Mouse (Mus musculus): ENCODE data around the gene Rasa3.

The Rasa3 gene

DNA sequence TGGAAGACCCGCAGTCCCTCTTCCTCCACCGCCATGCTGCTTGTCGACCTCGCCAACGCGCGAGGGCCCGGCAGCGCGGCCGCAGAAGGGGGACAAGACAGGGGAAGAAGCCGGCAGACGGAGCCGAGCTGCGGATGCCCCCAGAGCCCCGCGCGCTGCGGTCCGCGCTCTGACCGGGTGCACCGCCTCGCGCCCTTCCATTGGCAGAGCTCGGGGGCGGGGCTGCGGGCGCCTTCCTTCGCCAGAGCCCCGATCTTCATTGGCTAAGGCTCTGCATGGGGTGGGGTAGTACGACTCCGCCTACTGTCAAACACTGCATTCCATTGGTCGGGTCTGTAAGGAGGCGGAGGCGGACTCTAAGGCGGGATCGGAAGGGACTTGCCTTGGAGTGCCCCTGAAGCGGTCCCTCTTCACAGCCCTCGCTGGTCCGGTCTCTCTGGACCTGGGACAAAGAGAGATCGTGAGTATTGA is at the start of gene Rasa3:
Gene Rasa3, minus strand, starts transcription at position 191 of the 471 bp plus-strand sequence.
- DNase-seq = peak; percentile 97 to 98

DNA sequence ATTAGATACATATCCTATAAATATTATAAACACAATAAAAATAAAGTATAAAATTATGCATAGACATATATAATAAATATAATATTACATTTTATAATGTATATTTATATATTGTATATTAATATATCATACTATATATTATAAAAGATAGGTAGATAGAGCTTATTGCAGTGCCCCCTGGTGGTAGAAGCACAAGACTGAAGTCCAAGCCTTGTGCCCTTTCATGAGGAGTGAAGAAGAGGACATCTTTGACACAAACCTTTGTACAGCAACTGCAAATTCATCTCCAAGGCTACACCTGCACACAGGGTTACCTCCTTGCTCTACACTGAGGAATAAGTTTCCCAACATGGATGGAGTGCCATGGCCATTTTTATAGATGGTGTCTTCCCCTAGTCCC is 48.3 kb upstream of the Rasa3 start:
- peak; percentile 28 to 38 for DNase-seq

DNA sequence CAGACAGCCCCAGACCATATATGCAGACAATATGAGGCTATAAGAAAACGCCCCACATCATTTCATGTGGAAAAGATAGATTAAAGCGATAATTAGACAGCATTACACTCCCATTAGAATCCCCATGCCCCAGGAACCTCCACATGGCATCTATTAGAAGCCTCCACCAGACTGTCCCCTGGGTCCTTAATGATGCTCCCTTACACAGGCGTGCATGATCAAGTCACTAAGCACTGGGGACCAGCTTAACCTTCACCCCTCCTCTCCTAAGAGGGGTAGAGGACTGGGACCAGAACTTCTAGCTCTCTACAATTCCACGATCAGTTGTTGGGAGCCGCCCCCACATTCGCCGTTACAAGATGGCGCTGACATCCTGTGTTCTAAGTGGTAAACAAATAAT is 41.6 kb upstream of the Rasa3 start:
- DNase-seq = no peak

DNA sequence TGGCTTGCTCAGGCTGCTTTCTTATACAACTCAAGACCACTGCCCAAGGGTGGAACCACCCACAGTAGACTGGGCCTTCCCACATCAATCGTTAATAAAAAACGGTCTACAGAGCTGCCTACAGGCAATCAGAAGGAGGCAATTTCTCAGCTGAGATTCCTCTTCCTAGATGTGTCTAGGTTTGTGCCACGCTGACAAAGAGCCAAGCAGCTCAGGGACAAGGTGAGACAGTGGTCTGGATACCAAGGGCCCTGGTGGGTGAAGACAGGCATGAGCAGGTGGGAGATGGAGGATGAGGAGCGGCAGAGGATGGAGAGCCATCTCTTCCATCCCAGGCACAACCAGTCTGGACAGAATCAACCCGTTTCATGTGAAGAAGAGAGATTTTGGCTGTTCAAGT is 31.1 kb upstream of the Rasa3 start:
- no peak for DNase-seq

DNA sequence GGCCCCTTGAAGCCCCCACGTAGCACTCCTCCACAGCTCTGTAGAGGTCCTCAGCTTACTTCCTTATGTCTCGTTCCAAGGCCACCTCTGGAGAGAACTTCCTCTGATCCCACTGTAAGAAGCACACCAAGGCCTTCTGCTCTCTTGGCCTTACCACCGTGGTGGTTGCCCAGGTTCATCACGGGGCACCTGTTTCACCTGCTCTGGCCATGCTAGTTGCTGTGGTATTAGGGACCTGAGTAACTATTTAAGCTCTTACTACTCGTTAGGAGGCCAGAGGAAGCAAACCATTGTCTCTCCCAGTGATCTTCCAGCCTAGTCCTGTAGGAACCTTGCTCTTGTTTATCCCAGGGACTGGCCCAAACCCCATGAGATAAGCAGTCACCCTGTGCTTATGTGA is 29.5 kb upstream of the Rasa3 start:
- DNase-seq = no peak

DNA sequence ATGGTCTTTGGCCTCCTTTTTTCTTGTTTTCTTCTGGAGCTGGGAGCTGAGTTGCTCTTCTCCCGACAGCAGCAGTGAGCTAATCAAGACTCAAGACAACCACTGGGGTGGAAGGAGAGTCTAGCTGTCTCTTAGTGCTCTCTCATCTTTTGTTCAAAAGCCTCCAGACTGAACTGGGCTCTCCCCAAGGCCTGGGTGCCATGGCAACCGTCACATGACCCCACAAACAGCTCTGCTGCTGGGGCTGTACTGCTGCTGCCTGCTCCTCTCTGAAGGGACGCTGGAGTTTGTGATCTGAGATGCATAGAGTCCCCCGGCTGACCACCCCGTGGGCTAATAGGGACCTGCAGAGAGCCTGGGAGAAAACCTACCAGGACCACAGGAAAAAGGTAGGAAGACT is 28.3 kb upstream of the Rasa3 start, which contains the start of gene Cfap97d2:
Gene Cfap97d2, plus strand, starts transcription at position 222 of the 400 bp plus-strand sequence.
- DNase-seq = peak in 1 of 2 experiments; percentile 23

DNA sequence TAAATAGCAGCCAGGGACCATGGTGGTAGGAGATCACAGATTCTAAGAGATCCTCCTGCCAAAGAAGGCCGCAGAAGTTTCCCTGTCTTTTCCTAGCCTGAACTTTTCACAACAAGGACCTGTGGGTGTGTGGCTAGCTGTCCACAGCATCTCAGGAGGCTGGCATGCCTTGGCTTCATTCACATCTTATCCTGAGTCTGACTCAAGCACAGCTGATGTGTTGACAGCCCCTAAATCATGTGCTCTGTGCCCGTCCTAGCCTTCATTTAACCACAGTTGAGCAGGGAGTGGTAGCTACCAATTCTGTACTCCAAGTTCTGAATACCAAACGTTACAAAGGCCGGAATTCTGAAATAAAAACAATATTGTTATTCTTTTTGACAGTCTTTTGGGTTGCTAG is 26.9 kb upstream of the Rasa3 start:
- DNase-seq = no peak

DNA sequence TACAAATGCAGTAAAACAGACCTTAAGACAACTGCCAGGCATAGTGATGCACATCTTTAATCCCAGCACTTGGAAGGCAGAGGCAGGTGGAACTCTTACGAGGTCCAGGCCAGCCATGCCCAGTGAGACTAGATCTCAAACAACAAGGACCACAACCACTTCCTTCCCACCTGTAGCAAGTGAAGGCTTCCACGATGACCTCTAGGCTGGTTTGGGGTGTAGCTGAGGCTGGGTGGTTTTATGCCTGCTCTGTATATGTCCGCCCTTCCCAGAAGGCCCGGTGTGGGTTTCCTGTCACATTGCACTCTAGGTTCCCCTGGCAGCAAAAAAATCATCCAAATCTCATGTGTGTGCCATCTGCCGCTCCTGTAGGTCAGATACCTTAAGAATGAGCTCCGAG is 26.4 kb upstream of the Rasa3 start:
- no peak for DNase-seq

DNA sequence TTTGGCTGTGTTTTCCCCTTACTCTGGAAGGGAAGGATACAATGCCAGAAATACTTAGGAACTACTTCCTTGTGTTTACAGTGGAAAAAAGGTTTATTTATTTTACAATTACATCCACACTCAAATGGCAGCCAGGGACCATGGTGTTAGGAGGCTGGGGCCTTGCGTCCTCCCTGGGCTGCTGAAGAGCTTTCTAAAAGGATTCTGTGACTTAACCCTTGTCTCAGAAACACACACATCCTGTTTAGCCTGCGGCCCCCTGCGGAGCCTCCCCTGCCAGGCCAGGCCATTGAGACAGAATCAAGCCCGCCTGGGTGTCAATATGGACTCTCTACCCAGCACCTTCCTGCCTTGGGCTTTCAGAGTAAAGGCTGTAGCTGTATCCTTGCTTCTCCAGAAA is 25.4 kb upstream of the Rasa3 start:
- DNase-seq = no peak

DNA sequence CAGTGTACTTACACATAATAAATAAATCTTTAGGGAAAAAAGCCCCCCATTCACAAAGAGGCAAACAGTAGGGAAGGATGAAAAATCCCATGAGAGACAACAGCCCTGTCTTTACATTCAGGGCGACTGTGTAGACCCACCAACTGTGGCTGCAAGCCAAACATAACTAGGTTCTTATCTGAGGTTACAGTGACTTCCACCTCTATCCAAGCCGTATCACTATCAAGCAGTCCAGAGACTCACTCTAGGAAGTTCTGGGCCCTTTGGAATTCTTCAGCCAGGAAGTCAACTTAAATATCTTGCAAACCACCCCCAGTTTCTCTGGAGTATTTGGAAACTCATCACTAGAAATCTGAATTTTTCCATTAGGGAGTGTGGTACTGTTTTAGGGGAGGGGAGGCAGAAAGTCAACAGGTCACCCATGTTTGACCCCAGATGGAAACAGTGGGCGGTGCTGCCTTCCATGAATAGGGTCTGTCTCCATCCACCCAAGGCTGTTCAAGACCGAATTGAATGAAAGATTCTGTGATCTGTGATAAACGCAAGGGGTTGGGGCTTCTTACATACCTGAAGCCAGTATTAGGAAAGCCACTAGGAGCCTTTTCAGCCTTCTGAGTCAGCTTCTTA is 22.0 kb upstream of the Rasa3 start:
- no peak for DNase-seq

DNA sequence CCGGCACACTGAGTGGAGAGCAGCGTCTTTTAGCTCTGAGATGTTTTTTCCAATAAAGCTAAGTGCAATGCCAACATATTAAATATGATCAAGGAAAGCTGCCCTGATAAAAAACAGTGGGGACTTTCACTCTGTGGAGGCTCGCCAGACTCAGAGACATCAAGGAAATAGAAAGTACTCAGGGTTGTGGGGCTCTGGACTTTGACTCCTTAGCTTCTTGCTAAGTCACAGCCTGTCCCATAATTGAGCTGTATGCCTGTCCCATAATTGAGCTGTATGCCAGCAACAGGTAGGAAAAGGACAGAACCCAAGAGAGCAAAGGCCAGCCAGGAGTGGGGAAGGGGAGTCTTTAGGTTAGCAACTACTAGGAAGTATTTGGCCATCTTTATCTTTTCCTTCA is 20.9 kb upstream of the Rasa3 start:
- DNase-seq = no peak

DNA sequence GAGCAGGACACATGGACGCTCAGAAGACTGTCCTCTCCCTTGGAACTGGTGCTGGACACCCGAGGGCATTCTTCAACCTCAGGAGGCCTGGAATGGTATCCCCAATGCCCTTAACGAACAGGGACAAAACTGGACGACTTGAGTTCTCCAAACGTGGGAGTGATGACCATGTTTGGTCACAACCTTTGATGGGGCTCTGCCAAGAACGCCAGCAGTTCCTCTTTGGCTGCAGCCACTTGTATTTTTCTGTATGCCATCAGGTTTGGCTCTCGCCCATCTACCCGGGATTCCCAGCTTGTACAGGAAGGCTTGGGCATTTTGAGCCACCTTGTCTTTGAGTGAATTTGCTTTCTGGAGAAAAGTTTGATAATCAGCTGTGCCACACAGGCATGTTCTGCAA is 20.3 kb upstream of the Rasa3 start:
- DNase-seq = peak; percentile 52 to 55

DNA sequence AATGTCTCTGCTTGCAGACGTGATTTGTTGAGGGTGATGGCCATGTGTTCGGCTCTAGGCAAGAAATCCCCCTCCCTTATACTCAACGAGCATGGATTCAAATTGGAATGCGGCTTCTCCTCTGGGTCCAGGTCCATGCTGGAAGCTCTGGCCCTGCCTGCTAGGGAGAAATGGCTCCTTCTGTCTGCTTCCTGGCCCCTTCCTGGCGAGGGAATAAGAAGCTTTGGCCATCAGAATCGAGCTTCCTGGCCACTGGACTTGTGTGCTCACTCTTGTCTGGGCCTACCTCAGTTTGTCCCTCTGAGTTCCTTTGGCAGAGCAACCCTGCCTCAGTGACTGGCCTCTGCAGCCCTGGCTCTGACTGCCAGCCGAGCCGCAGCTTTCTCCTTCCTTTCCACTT is 19.8 kb upstream of the Rasa3 start:
- DNase-seq = no peak

DNA sequence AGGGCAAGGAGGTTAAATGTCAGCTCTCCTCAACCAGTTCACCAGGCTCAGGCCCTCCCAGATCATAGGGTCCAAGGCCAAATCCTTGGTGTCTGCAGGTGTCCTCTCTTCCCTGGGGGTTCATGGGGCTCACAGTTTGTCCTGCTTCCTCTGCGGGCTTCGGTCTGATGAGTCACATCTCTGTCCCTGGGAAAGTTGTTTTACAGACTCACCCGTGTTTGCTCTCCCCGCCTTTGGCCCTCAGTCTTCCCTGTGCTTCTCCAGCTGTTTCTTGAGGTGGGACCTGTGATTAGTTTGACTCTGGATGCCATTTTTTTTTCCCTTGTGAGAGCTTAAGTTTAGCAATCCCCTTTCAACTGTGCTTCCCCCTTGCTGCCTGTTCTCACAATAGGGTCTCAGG is 18.8 kb upstream of the Rasa3 start:
- no peak for DNase-seq

DNA sequence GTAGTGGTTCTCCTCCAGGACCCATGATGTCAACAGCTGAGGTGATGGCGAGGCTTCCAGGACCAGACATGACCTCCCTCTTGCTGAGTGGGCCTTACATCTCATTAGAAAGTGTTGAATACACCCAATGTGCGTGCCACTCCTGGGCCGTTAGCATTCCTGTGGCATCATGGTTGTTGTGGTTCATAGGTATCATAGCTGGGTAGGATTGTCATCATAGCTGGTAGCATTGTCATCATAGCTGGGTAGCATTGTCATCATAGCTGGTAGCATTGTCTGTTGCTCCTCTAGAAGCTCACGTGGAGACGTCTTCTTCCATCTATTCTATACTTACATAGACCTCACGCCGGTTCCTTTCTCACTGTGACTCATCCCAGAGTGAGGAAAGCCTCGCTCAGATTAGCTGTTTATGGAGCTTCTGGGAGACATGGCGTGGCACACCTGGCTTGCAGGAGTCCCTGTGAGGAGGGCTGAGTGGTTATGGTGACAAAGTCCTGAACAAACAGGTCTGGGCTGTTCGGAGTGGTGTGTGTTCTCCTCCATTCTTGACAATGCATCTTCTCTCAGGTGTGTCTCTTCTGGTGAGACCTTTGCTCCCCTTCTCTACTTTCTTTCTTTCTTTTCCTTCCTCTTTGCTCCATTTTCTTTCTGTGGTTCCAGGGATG is 17.9 kb upstream of the Rasa3 start:
- DNase-seq = no peak

DNA sequence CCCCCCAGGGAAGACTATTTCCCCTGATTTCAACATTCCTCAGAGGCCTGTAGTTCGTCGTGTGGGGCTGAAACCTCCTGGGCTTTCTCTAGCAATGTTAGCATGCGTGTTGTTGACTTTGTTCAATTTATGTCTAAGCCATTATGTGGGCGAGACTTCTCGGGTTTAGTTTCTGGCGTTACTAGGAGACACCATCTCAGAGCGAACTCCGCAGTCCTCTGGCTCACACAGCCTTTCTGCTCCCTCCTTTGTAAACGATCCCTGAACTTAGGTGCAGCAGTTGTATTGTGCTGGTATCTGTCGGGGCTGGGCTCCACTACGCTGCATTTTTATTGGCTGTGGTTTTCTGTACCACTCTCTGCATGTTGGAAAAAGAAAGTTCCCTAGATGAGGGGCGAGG is 17.3 kb upstream of the Rasa3 start:
- DNase-seq = no peak

DNA sequence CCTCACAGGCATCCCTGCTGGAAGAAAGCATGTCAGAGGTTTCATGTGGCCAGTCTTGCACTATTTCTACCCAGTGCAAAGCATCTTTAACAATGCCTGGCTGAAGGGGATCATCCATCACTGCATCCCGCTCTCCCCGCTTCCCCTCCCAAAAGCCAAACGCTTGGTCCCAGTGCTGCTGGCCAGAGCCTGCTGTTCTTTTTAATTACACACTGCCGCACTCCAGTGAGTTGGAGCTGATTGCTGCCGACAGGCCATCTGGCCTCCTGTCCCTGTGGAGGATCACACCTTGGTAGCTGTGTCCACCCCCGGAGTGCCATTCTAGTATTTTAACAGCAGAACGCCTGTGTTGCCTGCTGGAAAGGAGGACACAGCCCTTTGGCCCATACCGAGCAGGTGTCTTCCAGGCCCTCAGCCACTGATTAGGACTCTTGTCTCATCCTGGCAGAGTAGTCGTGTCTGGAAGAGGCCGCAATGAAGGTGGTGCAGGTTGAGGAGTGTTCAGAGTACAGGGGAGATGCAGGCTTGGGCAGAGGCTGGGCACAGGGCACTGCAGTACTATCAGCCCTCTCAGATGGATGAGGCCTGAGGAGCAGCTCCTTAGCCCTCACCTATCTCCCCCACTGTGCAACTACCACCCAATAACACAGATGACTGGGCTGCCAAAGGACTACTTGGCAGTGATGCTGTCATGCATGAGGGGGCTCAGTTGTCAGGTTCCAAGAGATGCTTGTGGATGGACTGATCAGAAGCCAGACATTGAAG is 15.1 kb upstream of the Rasa3 start:
- DNase-seq = no peak

DNA sequence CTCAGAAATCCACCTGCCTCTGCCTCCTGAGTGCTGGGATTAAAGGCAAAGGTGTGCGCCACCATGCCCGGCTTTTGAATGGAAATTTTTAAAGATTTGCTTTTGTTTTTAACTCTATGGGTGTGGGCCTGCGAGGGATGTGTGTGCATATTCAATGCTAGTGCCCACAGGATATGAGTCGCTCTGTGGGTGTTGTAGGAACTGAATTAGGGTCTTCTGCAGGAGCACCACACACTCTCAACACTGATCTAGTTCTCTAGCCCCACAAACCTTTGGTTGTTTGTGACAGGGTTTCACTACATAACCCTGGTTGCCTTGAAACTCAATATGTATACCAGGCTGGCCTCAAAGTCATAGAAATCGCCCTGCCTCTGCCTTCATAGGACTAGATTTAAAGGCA is 11.9 kb upstream of the Rasa3 start:
- DNase-seq = no peak

DNA sequence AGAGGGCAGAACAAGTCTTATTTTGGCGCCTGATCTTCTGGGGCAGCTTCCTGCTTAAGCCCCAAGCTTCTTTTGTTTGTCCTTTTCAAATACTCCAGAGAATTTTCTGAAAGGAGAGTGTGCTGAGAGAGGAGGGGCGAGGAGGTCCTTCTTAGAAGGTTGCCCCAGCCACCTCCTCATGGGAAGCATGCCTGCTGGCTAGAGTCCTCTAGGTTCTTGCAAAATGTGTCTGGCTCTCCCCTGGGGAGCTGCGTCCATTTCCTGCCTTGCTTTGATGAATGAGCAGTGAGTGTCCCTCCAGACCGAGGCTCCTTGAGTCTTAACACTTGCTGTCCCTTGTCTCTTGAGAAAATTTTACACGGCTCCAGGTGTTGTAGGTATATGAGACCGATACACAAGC is 11.1 kb upstream of the Rasa3 start:
- DNase-seq = peak; percentile 79 to 83

DNA sequence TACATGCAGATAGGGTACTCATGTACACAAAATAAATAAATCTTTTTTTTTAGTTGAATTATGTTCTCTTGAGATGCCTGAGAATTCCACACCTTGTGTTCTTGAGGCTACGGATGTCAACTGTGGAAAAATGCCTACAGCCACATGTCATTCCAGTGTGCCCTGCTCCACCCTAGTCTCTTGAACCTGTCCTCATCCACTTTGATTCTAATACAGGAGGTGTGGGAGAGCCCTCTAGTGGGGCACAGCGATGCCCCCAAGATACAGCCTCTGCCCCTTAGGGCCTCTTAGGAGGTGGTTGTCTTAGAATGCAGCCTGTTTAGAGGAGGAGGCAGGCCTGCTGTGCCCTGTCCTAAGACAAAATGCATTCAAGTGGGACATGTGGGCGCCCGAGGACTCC is 10.5 kb upstream of the Rasa3 start:
- DNase-seq = peak in 1 of 2 experiments; percentile 37

DNA sequence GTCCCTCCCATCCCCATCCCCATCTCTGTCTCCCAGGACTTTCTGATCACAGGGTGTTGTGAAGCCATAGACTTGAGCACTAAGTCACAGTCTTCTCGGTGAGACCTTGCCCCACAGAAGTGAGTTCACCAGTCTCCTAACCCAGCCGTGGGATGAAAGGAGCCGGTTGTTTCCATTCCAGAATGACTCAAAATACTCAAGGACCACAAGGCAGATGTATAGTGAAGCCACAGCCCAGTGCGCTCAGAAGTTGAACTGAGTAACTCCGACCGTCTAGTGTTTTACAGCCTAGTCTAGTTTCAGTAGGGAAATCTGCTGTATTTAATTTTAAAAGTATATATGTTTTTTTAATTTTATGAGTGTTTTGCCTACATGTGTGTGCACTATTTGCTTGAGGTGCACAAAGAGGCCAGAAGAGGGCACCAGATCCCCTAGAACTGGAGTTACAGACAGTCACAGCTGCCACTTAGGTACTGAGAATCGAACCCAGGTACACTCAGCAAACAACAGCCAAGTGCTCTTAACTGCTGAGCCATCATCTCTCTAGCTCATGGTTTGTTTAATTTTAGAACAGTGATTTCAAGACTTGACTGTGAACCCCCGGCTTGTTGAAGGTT is 9.8 kb upstream of the Rasa3 start:
- no peak for DNase-seq

DNA sequence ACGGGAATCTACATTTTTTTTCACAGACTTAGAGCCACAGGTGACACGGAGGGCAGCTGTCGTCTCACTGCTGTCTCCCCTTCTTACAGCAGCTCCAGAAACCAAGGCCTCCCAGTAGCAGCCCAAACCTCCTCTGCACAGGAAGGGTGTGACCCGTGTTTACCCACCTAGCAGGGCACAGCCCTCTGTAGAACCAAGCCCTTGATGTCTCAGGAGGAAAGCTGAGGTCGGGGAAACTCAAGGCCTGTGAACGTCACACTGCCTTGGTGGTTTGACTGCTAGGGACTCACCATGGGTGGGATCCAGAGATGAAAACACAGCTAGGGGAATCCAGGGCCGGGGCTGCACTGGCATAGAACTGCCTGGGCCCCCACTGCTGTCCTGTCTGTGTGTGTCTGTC is 9.0 kb upstream of the Rasa3 start:
- no peak for DNase-seq

DNA sequence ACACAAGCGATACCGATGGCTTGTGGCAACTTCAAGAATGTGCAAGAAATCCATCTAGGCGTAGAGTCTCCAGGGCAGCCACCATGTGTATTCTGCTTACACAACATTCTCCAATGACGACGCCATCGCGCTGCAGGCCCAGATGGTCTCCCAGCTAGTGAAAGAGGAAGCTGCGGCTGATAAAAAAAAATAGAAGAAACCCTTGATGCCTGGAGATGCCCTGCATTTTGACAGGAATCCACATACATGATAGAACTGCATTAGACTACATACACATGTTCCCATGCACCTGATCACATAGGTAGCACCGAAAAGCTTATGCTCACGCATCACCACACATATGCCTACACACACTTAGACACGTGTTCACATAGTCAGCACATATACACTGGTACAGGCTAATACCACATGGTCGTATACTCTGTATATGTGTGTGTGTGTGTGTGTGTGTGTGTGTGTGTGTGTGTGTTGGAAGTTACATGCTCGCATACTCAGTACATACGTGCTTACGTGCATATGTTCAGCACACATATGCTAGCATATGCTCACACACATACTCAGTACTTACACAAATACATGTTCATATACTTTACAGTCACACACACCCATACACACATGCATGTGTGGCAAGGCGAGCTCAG is 8.4 kb upstream of the Rasa3 start:
- peak; percentile 36 to 41 for DNase-seq

Measured in lung, adult 18-20 months (tissue).